Mouse (Mus musculus) heart, adult 9 months (tissue): Measurements from ENCODE around the gene Mast4.

ENCODE experiments used
- DNase-seq, 2 experiments: peaks; one replicate each; pipeline ENCODE4 v3.0.0; 2022; ENCODE audit warnings: low spot score in 2 of 2

Gene Mast4

GRCm38 (mm10) chr13:102894287-102895234 lies 439.7 kb downstream of the Mast4 start:
- DNase-seq: peak; percentile 31 to 38

- DNase-seq: no peak
Measured at GRCm38 (mm10) chr13:102892783-102893182, 441.5 kb downstream of the Mast4 start.

GRCm38 (mm10) chr13:102889989-102890388 lies 444.3 kb downstream of the Mast4 start:
- no peak for DNase-seq

- no peak for DNase-seq
Measured at GRCm38 (mm10) chr13:102889537-102889936, 444.8 kb downstream of the Mast4 start.

- DNase-seq: no peak
Measured at GRCm38 (mm10) chr13:102888895-102889490, 445.3 kb downstream of the Mast4 start.

GRCm38 (mm10) chr13:102888211-102888610 lies 446.1 kb downstream of the Mast4 start:
- no peak for DNase-seq

GRCm38 (mm10) chr13:102887534-102887933 lies 446.8 kb downstream of the Mast4 start:
- DNase-seq: no peak

GRCm38 (mm10) chr13:102886788-102887187 lies 447.5 kb downstream of the Mast4 start:
- no peak for DNase-seq

- no peak for DNase-seq
Measured at GRCm38 (mm10) chr13:102886147-102886546, 448.1 kb downstream of the Mast4 start.

GRCm38 (mm10) chr13:102880381-102881076 lies 453.8 kb downstream of the Mast4 start:
- DNase-seq: no peak

GRCm38 (mm10) chr13:102878631-102879030 lies 455.7 kb downstream of the Mast4 start:
- no peak for DNase-seq

GRCm38 (mm10) chr13:102877766-102878325 lies 456.5 kb downstream of the Mast4 start:
- DNase-seq: no peak

GRCm38 (mm10) chr13:102877154-102877553 lies 457.1 kb downstream of the Mast4 start:
- no peak for DNase-seq

- no peak for DNase-seq
Measured at GRCm38 (mm10) chr13:102875520-102875919, 458.8 kb downstream of the Mast4 start.

GRCm38 (mm10) chr13:102875144-102875476 lies 459.2 kb downstream of the Mast4 start:
- no peak for DNase-seq

- DNase-seq: peak; percentile 59 to 75
Measured at GRCm38 (mm10) chr13:102874465-102875143, 459.7 kb downstream of the Mast4 start.

- DNase-seq: no peak
Measured at GRCm38 (mm10) chr13:102873412-102874016, 460.8 kb downstream of the Mast4 start.

GRCm38 (mm10) chr13:102871380-102872104 lies 462.8 kb downstream of the Mast4 start:
- DNase-seq: peak in 1 of 2 experiments; percentile 55

GRCm38 (mm10) chr13:102869541-102869940 lies 464.8 kb downstream of the Mast4 start:
- peak; percentile 30 to 52 for DNase-seq

GRCm38 (mm10) chr13:102866816-102867215 lies 467.5 kb downstream of the Mast4 start:
- no peak for DNase-seq
